Mouse (Mus musculus) midbrain, postnatal 0 days (tissue): ENCODE data around the gene Arl15. TPM values are rescaled to one million over a fixed set of nuclear protein-coding genes. Genes with fewer than 3 reads are reported as not detected.

Experiments
- ATAC-seq: fragments of 200-750 bp; cut with Nextera tagmentation; 2 replicates; pipeline ENCODE4 v1.8.0; 2017; ENCODE audit warnings: moderate number of reproducible peaks, mild to moderate bottlenecking, moderate TSS enrichment, moderate library complexity; ENCODE audit not compliant: low FRiP score
- DNase-seq: peaks from one replicate; pipeline ENCODE4 v3.0.0-alpha.2; 2015; ENCODE audit warnings: low spot score
- H3K27ac ChIP-seq: fragments of 300-500 bp; sonication (generic); 2 replicates; pipeline ENCODE4 v1.5.1; 2014; ENCODE audit warnings: low read depth, mild to moderate bottlenecking, low read length, mixed read lengths
- H3K27me3 ChIP-seq: fragments of 300-500 bp; sonication (generic); 2 replicates; pipeline ENCODE4 v1.6.1; 2014; ENCODE audit warnings: low read length, control low read depth, mixed read lengths; ENCODE audit not compliant: insufficient read depth
- H3K36me3 ChIP-seq: fragments of 300-500 bp; sonication (generic); 2 replicates; pipeline ENCODE4 v1.6.1; 2014; ENCODE audit warnings: low read length, control low read depth, mixed read lengths; ENCODE audit not compliant: insufficient read depth
- H3K4me1 ChIP-seq: fragments of 300-500 bp; sonication (generic); 2 replicates; pipeline ENCODE4 v1.6.1; 2014; ENCODE audit warnings: mild to moderate bottlenecking, control low read depth, antibody characterized with exemption, low read length, mixed read lengths; ENCODE audit not compliant: insufficient read depth
- H3K4me2 ChIP-seq: fragments of 300-500 bp; sonication (generic); 2 replicates; pipeline ENCODE4 v1.6.1; 2014; ENCODE audit warnings: low read depth, mild to moderate bottlenecking, low read length, mixed read lengths; ENCODE audit not compliant: poor library complexity, severe bottlenecking
- H3K4me3 ChIP-seq: fragments of 300-500 bp; sonication (generic); 2 replicates; pipeline ENCODE4 v1.5.1; 2014; ENCODE audit warnings: low read depth, mild to moderate bottlenecking, low read length, moderate library complexity
- H3K9ac ChIP-seq: fragments of 300-500 bp; sonication (generic); replicated peaks from 2 replicates; pipeline ENCODE4 v1.6.1; 2014; ENCODE audit warnings: mild to moderate bottlenecking, low read length, moderate library complexity, mixed read lengths; ENCODE audit not compliant: poor library complexity, severe bottlenecking
- H3K9me3 ChIP-seq: fragments of 300-500 bp; sonication (generic); 2 replicates; pipeline ENCODE4 v1.6.1; 2016; ENCODE audit warnings: low read length, control low read depth
- CTCF ChIP-seq: IDR thresholded peaks from 2 replicates; pipeline ENCODE4 v1.5.1; 2016; ENCODE audit warnings: antibody characterized with exemption, mild to moderate bottlenecking
- WGBS: fragments of 180-500 bp; shearing (Covaris S2); extraction: QIAGEN DNeasy Blood & Tissue Kit; methylation state at CpG from one replicate; pipeline ENCODE4 v1.1.7; 2014; 5-methylcytosine and 5-hydroxymethylcytosine counted together
- polyA plus RNA-seq: library from polyadenylated mRNA; unstranded; fragments of >200 nt; fragmentation: Nextera tagmentation; extraction: Ambion mirVana; gene quantifications from 2 replicates; pipeline ENCODE4 v1.2.1, GENCODE M21; 2015
- total RNA-seq: library from RNA; depleted of rRNA; stranded (reverse); fragments of >200 nt; gene quantifications from 2 replicates; pipeline ENCODE4 v1.2.3, GENCODE M21; 2014

Gene Arl15
- total and polyA plus RNA-seq, 2 experiments from 2014 or later: 16.8 to 54.8 TPM

- Histone ChIP-seq H3K4me2 (no peak overlapping the region), H3K4me3 (no peak overlapping the region), H3K27ac (no peak overlapping the region), H3K36me3 (no peaks in the 10 kb centered on the region), H3K27me3 (no peaks in the 10 kb centered on the region), H3K4me1 (no peaks in the 10 kb centered on the region; the same call in 1 of the 2 replicates), H3K9me3 (no peaks in the 10 kb centered on the region), H3K9ac (no peak overlapping the region)
- TF ChIP-seq CTCF: no peak
- 97% methylated on average over 11 of the region's 11 CpGs for WGBS
- ATAC-seq (no peak), DNase-seq (no peak)
Measured at GRCm38 (mm10) chr13:113761717-113762116, 32.6 kb upstream of the Arl15 start.

GRCm38 (mm10) chr13:113762766-113763516, 31.4 kb upstream of the Arl15 start:
- H3K4me1 ChIP-seq: no peaks in the 10 kb centered on the region; the same call in 1 of the 2 replicates
- no peak overlapping the region for H3K27ac ChIP-seq
- no peak overlapping the region for H3K4me3 ChIP-seq
- no peak overlapping the region for H3K9ac ChIP-seq
- no peak overlapping the region for H3K4me2 ChIP-seq
- no peaks in the 10 kb centered on the region for H3K9me3 ChIP-seq
- no peak for ATAC-seq
- DNase-seq: no peak
- 87% methylated on average over 14 of the region's 14 CpGs for WGBS
- H3K36me3 ChIP-seq: no peaks in the 10 kb centered on the region
- H3K27me3 ChIP-seq: no peaks in the 10 kb centered on the region
- no peak for TF ChIP-seq CTCF

GRCm38 (mm10) chr13:113765411-113765810, 28.9 kb upstream of the Arl15 start:
- Histone ChIP-seq H3K36me3 (no peaks in the 10 kb centered on the region), H3K4me3 (no peak overlapping the region), H3K9ac (no peak overlapping the region), H3K4me1 (no peaks in the 10 kb centered on the region), H3K27me3 (no peaks in the 10 kb centered on the region), H3K9me3 (no peaks in the 10 kb centered on the region), H3K27ac (no peak overlapping the region), H3K4me2 (no peak overlapping the region)
- ATAC-seq (no peak), DNase-seq (peak; percentile 27)
- WGBS: 47% methylated on average over 3 of the region's 3 CpGs
- TF ChIP-seq CTCF: no peak

- ATAC-seq (no peak), DNase-seq (no peak)
- no peak overlapping the region for H3K4me3 ChIP-seq
- H3K9ac ChIP-seq: no peak overlapping the region
- TF ChIP-seq CTCF: no peak
- no peaks in the 10 kb centered on the region for H3K27me3 ChIP-seq
- H3K36me3 ChIP-seq: no peaks in the 10 kb centered on the region
- no peaks in the 10 kb centered on the region for H3K4me1 ChIP-seq
- no peaks in the 10 kb centered on the region for H3K9me3 ChIP-seq
- H3K4me2 ChIP-seq: no peak overlapping the region
- 88% methylated on average over 3 of the region's 3 CpGs for WGBS
- H3K27ac ChIP-seq: no peak overlapping the region
Measured at GRCm38 (mm10) chr13:113769829-113770228, 24.5 kb upstream of the Arl15 start.

- no peak for ATAC-seq
- 92% methylated on average over 5 of the region's 5 CpGs for WGBS
- no peak overlapping the region for H3K9ac ChIP-seq
- no peaks in the 10 kb centered on the region for H3K4me1 ChIP-seq
- H3K36me3 ChIP-seq: no peaks in the 10 kb centered on the region
- no peak for DNase-seq
- no peak overlapping the region for H3K27ac ChIP-seq
- TF ChIP-seq CTCF: no peak
- H3K9me3 ChIP-seq: no peaks in the 10 kb centered on the region
- H3K27me3 ChIP-seq: no peaks in the 10 kb centered on the region
- no peak overlapping the region for H3K4me2 ChIP-seq
- no peak overlapping the region for H3K4me3 ChIP-seq
Measured at GRCm38 (mm10) chr13:113770340-113770739, 24.0 kb upstream of the Arl15 start.

GRCm38 (mm10) chr13:113771340-113771739, 23.0 kb upstream of the Arl15 start:
- Histone ChIP-seq H3K27ac (no peak overlapping the region), H3K4me3 (no peak overlapping the region), H3K9ac (no peak overlapping the region), H3K4me2 (no peak overlapping the region), H3K4me1 (no peaks in the 10 kb centered on the region), H3K36me3 (no peaks in the 10 kb centered on the region), H3K9me3 (no peaks in the 10 kb centered on the region), H3K27me3 (no peaks in the 10 kb centered on the region)
- TF ChIP-seq CTCF: no peak
- ATAC-seq (no peak), DNase-seq (no peak)
- WGBS: 7% methylated on average over 1 of the region's 1 CpGs
